Mouse (Mus musculus): ENCODE measurements at regions not wholly inside any gene's neighbourhood (a gene's known extent, or its start where the extent isn't known, plus 50 kb on each side); places are given as distances from the start of the nearest gene placed in this dataset.

DNA sequence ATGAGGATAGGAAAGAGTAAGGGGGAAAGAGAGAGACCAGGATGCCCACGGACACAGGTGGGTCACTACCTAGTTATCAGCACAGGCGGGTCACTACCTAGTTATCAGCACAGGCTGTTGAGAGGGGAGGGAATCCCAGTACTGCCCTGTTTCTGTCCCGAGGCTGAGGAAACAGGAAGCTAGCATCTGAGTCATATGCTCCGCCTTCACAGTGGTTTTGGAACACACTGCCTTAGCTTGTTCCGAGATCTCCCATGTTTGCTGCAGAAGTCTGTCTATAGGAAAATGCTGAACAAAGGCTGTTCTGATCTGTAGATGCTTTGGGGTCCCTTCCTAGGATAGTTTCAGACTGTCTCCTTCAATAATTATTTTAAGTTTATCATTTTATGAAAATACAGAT lies 55.4 kb upstream of the Chd6 start:
- Histone ChIP-seq H3K4me2 (0 out of 2 replicates have a peak overlapping the region, but pooled peaks have one; percentile 4), H3K4me1 (no peaks in the 10 kb centered on the region), H3K36me3 (no peaks in the 10 kb centered on the region), H3K4me3 (no peak overlapping the region), H3K9me3 (no peaks in the 10 kb centered on the region), H3K27ac (replicated peaks) (no peak overlapping the region), H3K27me3 (replicated peaks) (no peaks in the 10 kb centered on the region), H3K9ac (no peak overlapping the region)
- WGBS = 29% methylated on average over 5 of the region's 5 CpGs
- ATAC-seq (ENCODE audit: extremely low read depth, insufficient number of reproducible peaks, low FRiP score, low TSS enrichment) = 0 out of 2 replicates have a peak, but pooled peaks have one; percentile 19
